Mouse (Mus musculus): ENCODE results near the gene Zer1. TPM values are rescaled to one million over a fixed set of nuclear protein-coding genes. Genes with fewer than 3 reads are reported as not detected.

Gene Zer1
- polyA plus RNA-seq, 1 experiment from 2014 or later, result 7.2 TPM

- DNase-seq (ENCODE audit: low spot score), result no peak
- WGBS, result 38% methylated on average over 6 of the region's 6 CpGs
- Histone ChIP-seq H3K9me3 (no peaks in the 10 kb centered on the region), H3K4me1 (peaks cover 7% of the 10 kb centered on the region), H3K27ac (no peak overlapping the region), H3K27me3 (ENCODE audit: insufficient read depth, poor library complexity, severe bottlenecking) (no peaks in the 10 kb centered on the region), H3K36me3 (no peaks in the 10 kb centered on the region), H3K4me3 (no peak overlapping the region)
Observed at GRCm38 (mm10) chr2:30051992-30052761, 72.2 kb downstream of the Zer1 start.

DNA sequence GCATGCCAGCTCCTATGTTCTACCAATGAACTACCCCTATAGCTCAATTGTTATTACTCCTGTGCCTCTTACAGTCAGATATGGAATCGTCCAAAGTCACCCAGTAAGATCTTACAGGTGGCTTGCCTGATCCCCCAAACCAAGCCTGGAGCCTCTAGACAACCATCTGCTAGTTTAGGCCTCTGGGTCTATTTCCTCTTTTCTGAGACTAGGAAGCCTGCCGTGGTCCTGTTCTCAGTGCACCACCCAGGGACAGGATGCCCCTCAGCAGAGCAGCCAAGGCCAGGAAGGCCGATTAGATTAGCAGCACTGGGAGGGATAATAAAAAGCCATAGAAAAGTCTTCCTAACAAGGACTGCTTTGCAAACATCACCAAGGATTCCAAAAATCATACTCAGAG, 74.6 kb downstream of the Zer1 start:
- no peak for DNase-seq (ENCODE audit: low spot score)
- WGBS, result 69% methylated on average over 3 of the region's 3 CpGs
- H3K27ac ChIP-seq, result peak overlapping the region; percentile 99

DNA sequence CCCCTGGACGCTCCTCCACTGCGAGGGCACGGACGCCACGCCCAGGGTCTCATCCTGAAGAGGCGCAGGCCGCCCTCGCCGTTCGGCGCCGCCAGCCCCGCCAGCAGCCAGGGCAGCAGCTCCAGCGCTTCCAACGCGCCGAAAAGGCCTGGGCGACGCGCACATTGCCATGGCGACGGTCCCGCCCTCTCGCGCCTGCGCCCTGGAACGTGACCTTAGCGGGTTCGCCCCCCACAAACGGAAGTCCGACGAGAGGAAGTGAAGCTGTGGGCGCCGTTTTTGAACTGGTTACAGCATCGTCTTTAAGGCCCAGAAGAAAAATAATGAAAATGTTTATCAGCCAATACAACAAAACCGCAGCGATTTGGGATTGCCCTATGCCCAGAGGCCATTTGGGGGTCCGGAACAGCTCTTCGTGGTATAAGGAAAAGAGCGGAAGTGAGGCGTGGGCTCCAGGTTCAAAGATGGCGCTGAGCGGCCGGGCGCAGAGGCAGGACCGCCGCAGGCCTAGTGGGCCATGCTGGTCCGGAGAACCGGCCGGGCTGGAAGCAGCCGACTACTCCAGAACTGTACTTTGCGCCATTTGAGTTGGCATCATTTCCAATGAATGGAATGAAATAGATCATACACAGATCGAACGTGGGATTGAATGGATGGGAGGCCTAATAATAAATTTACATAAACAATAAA, 75.5 kb downstream of the Zer1 start, which contains the start of gene Wdr34:
TSS of gene Wdr34 (minus strand) at position 183 of the 690 bp plus-strand sequence.
- Histone ChIP-seq H3K27ac (peak within 1 kb of the TSS; percentile 99), H3K4me1 (peaks cover 7% of the 10 kb centered on the region; the same call in 1 of the 2 replicates), H3K4me3 (peak within 1 kb of the TSS; percentile 74), H3K9me3 (no peaks in the 10 kb centered on the region), H3K36me3 (peaks cover 5% of the 10 kb centered on the region; the same call in 1 of the 2 replicates), H3K27me3 (ENCODE audit: insufficient read depth, poor library complexity, severe bottlenecking) (no peaks in the 10 kb centered on the region)
- 1% methylated on average over 54 of the region's 54 CpGs for WGBS
- peak; percentile 98 for DNase-seq (ENCODE audit: low spot score)

More for the DNA sequence above, 74.6 kb downstream of the Zer1 start:
- Histone ChIP-seq H3K4me1 (peaks cover 7% of the 10 kb centered on the region; the same call in 1 of the 2 replicates), H3K36me3 (peaks cover 5% of the 10 kb centered on the region; the same call in 1 of the 2 replicates), H3K4me3 (no peak overlapping the region), H3K9me3 (no peaks in the 10 kb centered on the region), H3K27me3 (ENCODE audit: insufficient read depth, poor library complexity, severe bottlenecking) (no peaks in the 10 kb centered on the region)

DNA sequence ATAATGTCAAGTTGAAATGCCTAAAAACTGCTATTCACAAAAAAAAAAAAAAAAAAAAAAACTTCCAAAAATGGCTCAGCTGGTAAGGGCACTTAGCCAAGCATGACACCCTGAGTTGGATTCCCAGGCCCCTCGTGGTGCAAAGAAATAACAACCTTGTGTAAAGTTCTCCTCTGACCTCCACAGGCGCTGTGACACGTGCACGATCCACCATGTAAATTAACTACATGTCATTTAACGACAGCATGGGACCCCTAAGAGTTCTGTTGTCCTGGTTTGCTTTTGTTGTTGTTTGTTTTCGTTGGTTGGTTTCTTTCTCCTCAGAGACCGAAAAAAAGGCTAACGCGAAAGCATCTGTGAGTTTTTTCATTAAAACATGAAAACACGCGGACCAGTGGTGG, 76.3 kb downstream of the Zer1 start:
- no peaks in the 10 kb centered on the region for H3K27me3 ChIP-seq (ENCODE audit: insufficient read depth, poor library complexity, severe bottlenecking)
- H3K4me3 ChIP-seq, result peak overlapping the region; percentile 74
- peaks cover 7% of the 10 kb centered on the region; the same call in 1 of the 2 replicates for H3K4me1 ChIP-seq
- peak overlapping the region; percentile 99 for H3K27ac ChIP-seq
- WGBS, result 60% methylated on average over 11 of the region's 11 CpGs
- no peak for DNase-seq (ENCODE audit: low spot score)
- H3K36me3 ChIP-seq, result peaks cover 5% of the 10 kb centered on the region; the same call in 1 of the 2 replicates
- H3K9me3 ChIP-seq, result no peaks in the 10 kb centered on the region

Other genes starting within 250 kb of the Zer1 start
- gene Odf2, start 235.4 kb downstream of the Zer1 start, polyA plus RNA-seq (2016; fragmentation: Nextera tagmentation; extraction: Ambion mirVana), result 77.8 and 82.6 TPM in 2 replicates
- gene Gle1, start 189.2 kb downstream of the Zer1 start, polyA plus RNA-seq (2016; fragmentation: Nextera tagmentation; extraction: Ambion mirVana), result 50.0 and 61.3 TPM in 2 replicates
- gene Sptan1, start 159.0 kb downstream of the Zer1 start, polyA plus RNA-seq (2016; fragmentation: Nextera tagmentation; extraction: Ambion mirVana), result 103 and 116 TPM in 2 replicates
- gene Wdr34, start 75.7 kb downstream of the Zer1 start, polyA plus RNA-seq (2016; fragmentation: Nextera tagmentation; extraction: Ambion mirVana), result 17.7 and 22.3 TPM in 2 replicates
- gene Set, start 67.2 kb downstream of the Zer1 start, polyA plus RNA-seq (2016; fragmentation: Nextera tagmentation; extraction: Ambion mirVana), result 341 and 570 TPM in 2 replicates
- gene Pkn3, start 46.9 kb downstream of the Zer1 start, polyA plus RNA-seq (2016; fragmentation: Nextera tagmentation; extraction: Ambion mirVana), result 13.8 and 17.7 TPM in 2 replicates
- 65.5 and 66.2 TPM in 2 replicates for gene Zdhhc12, start 30.9 kb downstream of the Zer1 start, polyA plus RNA-seq (2016; fragmentation: Nextera tagmentation; extraction: Ambion mirVana)
- 3.9 and 6.8 TPM in 2 replicates for gene Tbc1d13, start 9.2 kb upstream of the Zer1 start, polyA plus RNA-seq (2016; fragmentation: Nextera tagmentation; extraction: Ambion mirVana)
- 31.3 and 32.5 TPM in 2 replicates for gene Endog, start 46.9 kb upstream of the Zer1 start, polyA plus RNA-seq (2016; fragmentation: Nextera tagmentation; extraction: Ambion mirVana)
- 52.1 and 72.0 TPM in 2 replicates for gene Spout1, start 53.9 kb upstream of the Zer1 start, polyA plus RNA-seq (2016; fragmentation: Nextera tagmentation; extraction: Ambion mirVana)
- 12.8 and 17.2 TPM in 2 replicates for gene Kyat1, start 81.3 kb upstream of the Zer1 start, polyA plus RNA-seq (2016; fragmentation: Nextera tagmentation; extraction: Ambion mirVana)
- 20.2 and 34.4 TPM in 2 replicates for gene Lrrc8a, start 113.1 kb upstream of the Zer1 start, polyA plus RNA-seq (2016; fragmentation: Nextera tagmentation; extraction: Ambion mirVana)
- gene Gm28035, start 116.0 kb upstream of the Zer1 start, polyA plus RNA-seq (2016; fragmentation: Nextera tagmentation; extraction: Ambion mirVana), result 0.14 and 0.19 TPM in 2 replicates
- gene Phyhd1, start 141.6 kb upstream of the Zer1 start, polyA plus RNA-seq (2016; fragmentation: Nextera tagmentation; extraction: Ambion mirVana), result 4.4 and 5.2 TPM in 2 replicates
- gene Gm28038, start 156.5 kb upstream of the Zer1 start, polyA plus RNA-seq (2016; fragmentation: Nextera tagmentation; extraction: Ambion mirVana), result not detected in 2 replicates
- 29.3 and 31.7 TPM in 2 replicates for gene Dolk, start 161.7 kb upstream of the Zer1 start, polyA plus RNA-seq (2016; fragmentation: Nextera tagmentation; extraction: Ambion mirVana)
- gene Nup188, start 161.8 kb upstream of the Zer1 start, polyA plus RNA-seq (2016; fragmentation: Nextera tagmentation; extraction: Ambion mirVana), result 45.2 and 46.5 TPM in 2 replicates
- gene Sh3glb2, start 234.8 kb upstream of the Zer1 start, polyA plus RNA-seq (2016; fragmentation: Nextera tagmentation; extraction: Ambion mirVana), result 101 and 132 TPM in 2 replicates
- gene Miga2, start 239.6 kb upstream of the Zer1 start, polyA plus RNA-seq (2016; fragmentation: Nextera tagmentation; extraction: Ambion mirVana), result 28.2 and 35.1 TPM in 2 replicates